Mouse (Mus musculus): ENCODE data around the gene Olfr324. TPM values are rescaled to one million over a fixed set of nuclear protein-coding genes. Genes with fewer than 3 reads are reported as not detected.

Olfr324 gene
- polyA plus RNA-seq, 1 experiment from 2014 or later = not detected

DNA sequence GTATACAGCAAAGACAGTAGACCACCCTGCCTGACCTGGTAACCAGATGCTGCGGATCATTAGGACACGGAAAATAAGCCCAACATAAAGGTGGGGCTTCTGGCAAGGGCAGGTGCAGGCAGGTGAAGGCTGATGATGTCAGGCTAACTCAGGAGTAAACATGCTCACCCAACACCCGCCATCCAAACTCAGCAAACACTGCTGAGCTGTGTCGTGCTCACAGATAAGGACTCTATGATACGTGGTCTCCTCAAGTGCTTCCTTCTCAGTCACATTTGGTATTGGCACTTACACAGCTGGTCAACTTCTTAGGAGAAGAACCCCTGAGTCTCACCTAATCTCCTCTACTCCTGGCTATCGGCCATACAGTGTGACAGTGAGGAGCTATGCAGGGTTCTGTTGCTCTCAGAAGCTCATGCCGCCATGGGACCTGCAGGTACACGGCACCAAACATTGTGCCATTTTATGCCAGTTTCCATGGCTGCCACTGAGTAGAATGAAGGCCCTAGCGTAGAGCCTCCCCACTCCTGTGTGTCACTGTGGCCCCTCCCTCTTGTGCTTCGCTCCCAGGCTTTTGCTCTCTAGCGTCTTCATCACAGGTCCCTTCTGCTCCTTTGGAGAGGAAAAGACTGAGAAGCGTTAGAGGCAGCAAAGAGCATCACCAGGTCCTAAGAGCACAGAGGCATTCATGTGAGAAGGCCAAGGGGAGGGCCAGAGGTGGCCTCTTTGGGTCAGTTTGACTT, 11.4 kb downstream of the Olfr324 start:
- H3K4me1 ChIP-seq = no peaks in the 10 kb centered on the region
- no peaks in the 10 kb centered on the region for H3K36me3 ChIP-seq (replicated peaks)
- no peak overlapping the region for H3K27ac ChIP-seq
- no peak for ATAC-seq (replicated peaks)
- no peak overlapping the region for H3K9ac ChIP-seq
- no peak overlapping the region for H3K4me2 ChIP-seq
- 91% methylated on average over 12 of the region's 12 CpGs for WGBS
- H3K9me3 ChIP-seq = no peaks in the 10 kb centered on the region
- no peaks in the 10 kb centered on the region for H3K27me3 ChIP-seq (replicated peaks)
- no peak overlapping the region for H3K4me3 ChIP-seq

DNA sequence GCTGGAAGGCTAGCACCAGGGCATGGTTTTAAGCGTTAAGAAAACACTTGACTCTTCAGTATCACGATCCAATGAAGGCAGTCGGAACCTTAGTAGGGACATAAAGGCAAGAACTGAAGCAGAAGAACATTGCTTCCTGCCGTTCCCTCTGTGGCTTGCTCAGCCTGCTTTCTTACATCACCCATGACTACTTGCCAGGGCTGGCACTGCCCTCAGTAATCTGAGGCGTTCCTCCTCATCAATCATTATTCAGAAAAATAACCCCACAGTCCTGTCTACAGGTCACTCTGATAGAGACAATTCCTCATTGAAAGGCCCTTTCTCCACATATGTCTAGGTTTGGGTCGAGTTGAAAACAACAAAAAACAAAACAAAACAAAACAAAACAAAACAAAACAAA, 12.1 kb downstream of the Olfr324 start:
- no peaks in the 10 kb centered on the region for H3K36me3 ChIP-seq (replicated peaks)
- 89% methylated on average over 6 of the region's 6 CpGs for WGBS
- ATAC-seq (replicated peaks) = no peak

DNA sequence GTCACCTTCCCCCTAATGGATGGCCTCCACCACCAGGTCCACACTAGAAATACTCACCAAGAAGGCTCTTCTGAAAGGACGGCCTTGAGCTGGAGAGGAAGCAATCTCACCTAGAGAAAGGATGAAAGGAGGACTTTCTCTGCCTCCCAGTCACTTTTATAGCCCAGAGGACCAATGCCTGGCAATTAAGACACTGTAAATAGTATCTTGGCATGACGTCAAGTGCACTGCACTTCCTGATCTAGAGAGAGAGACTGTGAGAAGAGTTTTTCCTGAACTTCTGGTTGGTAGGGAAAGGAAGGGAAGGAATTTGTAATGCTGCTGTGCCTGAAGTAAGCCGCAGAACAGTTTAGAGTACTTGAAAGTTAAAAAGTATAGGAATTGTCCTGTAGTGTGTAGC, 18.4 kb downstream of the Olfr324 start:
- Histone ChIP-seq H3K27ac (no peak overlapping the region), H3K4me2 (no peak overlapping the region), H3K9ac (no peak overlapping the region), H3K36me3 (replicated peaks) (no peaks in the 10 kb centered on the region), H3K4me1 (no peaks in the 10 kb centered on the region), H3K9me3 (no peaks in the 10 kb centered on the region), H3K4me3 (no peak overlapping the region), H3K27me3 (replicated peaks) (no peaks in the 10 kb centered on the region)
- 91% methylated on average over 3 of the region's 3 CpGs for WGBS
- ATAC-seq (replicated peaks) = no peak

More for the DNA sequence above, 12.1 kb downstream of the Olfr324 start:
- Histone ChIP-seq H3K27ac (no peak overlapping the region), H3K4me1 (no peaks in the 10 kb centered on the region), H3K4me2 (no peak overlapping the region), H3K27me3 (replicated peaks) (no peaks in the 10 kb centered on the region), H3K4me3 (no peak overlapping the region), H3K9ac (no peak overlapping the region), H3K9me3 (no peaks in the 10 kb centered on the region)

DNA sequence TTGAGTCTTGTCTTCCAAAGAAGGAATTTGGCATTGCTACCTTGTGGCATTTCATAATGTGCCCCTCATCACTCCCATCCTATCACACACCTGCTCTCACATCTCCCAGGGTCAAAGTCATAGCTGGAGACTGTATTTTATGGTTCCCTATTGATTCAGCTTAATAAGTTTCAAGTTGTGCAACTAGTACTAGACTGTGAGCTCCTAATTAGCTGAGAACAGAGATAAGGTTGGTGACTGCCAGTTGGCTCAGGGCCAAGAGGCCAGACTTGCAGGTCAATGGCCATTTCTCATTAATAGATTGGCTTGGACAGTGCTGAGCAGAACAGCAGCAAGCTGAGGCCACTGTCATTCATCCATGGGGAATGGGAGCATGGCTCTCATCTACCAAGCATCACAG, 19.6 kb downstream of the Olfr324 start:
- no peaks in the 10 kb centered on the region for H3K27me3 ChIP-seq (replicated peaks)
- no peak for ATAC-seq (replicated peaks)

DNA sequence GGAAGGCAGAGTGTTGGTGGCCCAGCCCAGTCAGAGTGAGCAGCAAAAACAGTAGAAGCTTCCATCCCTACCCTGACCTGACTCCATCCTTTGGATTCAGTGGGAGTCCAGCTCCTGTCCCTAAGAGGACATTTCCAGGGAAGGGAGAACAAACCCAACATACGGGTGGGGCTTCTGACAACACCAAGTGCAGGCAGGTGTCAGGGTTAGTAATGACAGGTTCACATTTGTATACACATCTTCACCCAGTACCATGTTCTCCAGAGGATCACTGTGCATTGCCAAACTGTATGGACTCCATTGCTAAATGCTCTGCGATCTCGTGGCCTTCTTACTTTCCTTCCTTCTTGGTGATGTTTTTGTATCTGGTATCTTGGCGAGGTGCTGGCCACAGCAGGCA, 21.1 kb downstream of the Olfr324 start, which contains the start of gene 2210407C18Rik:
Gene 2210407C18Rik, minus strand, starts transcription at position 101 of the 400 bp plus-strand sequence.
- ATAC-seq (replicated peaks) = no peak
- 93% methylated on average over 4 of the region's 4 CpGs for WGBS

More for the DNA sequence above, 19.6 kb downstream of the Olfr324 start:
- no peaks in the 10 kb centered on the region for H3K9me3 ChIP-seq
- H3K4me3 ChIP-seq = no peak overlapping the region
- no peak overlapping the region for H3K4me2 ChIP-seq
- no peaks in the 10 kb centered on the region for H3K36me3 ChIP-seq (replicated peaks)
- H3K27ac ChIP-seq = no peak overlapping the region
- H3K4me1 ChIP-seq = no peaks in the 10 kb centered on the region
- no peak overlapping the region for H3K9ac ChIP-seq

DNA sequence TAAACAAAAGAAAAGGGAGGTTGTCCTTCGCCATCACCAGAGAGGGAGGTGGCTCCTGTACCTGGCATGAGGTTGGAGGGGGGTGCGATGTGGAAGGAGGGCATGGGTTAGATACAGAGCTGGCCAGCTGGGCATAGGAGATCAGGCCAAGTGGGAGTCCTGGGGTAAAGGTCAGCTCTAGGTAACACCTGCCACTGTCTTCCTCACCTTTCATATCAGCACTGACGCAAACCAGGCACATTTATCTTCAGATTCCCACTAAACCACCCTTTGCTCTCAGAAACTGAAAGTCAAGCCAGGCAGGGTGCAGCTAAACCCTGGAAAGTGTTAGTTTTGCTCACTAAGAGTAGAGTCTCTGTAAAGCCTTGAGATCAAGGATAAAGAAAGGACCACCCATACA, 23.5 kb downstream of the Olfr324 start:
- Histone ChIP-seq H3K9me3 (no peaks in the 10 kb centered on the region), H3K4me3 (no peak overlapping the region), H3K27ac (no peak overlapping the region), H3K9ac (no peak overlapping the region), H3K4me1 (no peaks in the 10 kb centered on the region), H3K27me3 (replicated peaks) (no peaks in the 10 kb centered on the region), H3K36me3 (replicated peaks) (no peaks in the 10 kb centered on the region), H3K4me2 (no peak overlapping the region)
- WGBS = 66% methylated on average over 3 of the region's 3 CpGs
- no peak for ATAC-seq (replicated peaks)

More for the DNA sequence above, 21.1 kb downstream of the Olfr324 start, which contains the start of gene 2210407C18Rik:
- Histone ChIP-seq H3K4me3 (no peak within 1 kb of the TSS), H3K4me1 (no peaks in the 10 kb centered on the region), H3K27ac (no peak within 1 kb of the TSS), H3K9ac (no peak within 1 kb of the TSS), H3K27me3 (replicated peaks) (no peaks in the 10 kb centered on the region), H3K9me3 (no peaks in the 10 kb centered on the region), H3K4me2 (no peak within 1 kb of the TSS), H3K36me3 (replicated peaks) (no peaks in the 10 kb centered on the region)

DNA sequence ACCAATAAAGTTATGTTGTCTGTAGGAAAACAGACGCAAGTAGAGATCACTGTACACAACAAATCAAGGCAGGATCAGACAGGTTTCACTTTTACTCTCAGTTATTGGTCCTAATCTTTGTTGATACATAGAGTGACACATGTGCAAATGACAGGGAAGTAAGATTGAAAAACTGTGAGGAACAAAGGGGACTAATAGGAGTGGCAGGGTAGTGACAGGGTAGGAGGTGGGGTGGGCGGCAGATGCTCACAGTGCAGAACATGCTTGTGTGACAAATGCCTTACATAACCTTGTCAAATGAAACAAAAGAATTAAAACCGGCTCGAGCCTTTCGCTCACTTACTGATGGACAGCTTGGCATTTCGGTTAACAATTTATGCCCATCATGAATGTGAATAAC, 23.9 kb downstream of the Olfr324 start:
- 55% methylated on average over 6 of the region's 6 CpGs for whole genome bisulfite sequencing

DNA sequence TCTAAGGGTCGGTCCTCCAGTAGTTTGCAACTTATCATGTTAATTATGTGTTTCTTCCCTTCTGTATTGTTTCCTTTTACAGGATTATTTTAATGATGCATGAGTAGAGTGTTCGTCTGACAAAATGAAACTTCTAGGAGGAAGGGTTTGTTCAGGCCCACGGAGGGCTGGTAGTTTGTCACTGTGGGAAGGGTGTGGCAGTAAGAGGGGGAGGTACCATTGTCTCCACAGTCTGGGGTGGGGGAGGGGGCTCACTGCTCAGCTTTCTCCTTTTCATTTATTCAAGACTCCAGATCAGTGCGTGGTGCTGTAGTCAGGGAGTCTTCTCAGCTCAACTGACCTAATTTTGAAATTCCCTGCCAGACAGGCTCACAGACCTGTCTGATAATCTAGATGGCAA, 31.2 kb downstream of the Olfr324 start:
- ATAC-seq (replicated peaks) = no peak
- 53% methylated on average over 4 of the region's 4 CpGs for WGBS
- no peak overlapping the region for H3K4me2 ChIP-seq
- no peak overlapping the region for H3K4me3 ChIP-seq
- H3K4me1 ChIP-seq = no peaks in the 10 kb centered on the region
- no peak overlapping the region for H3K27ac ChIP-seq
- H3K27me3 ChIP-seq (replicated peaks) = no peaks in the 10 kb centered on the region
- H3K9ac ChIP-seq = no peak overlapping the region
- H3K9me3 ChIP-seq = no peaks in the 10 kb centered on the region
- no peaks in the 10 kb centered on the region for H3K36me3 ChIP-seq (replicated peaks)

More for the DNA sequence above, 23.9 kb downstream of the Olfr324 start:
- H3K27ac ChIP-seq = no peak overlapping the region
- ATAC-seq (replicated peaks) = no peak
- no peak overlapping the region for H3K4me3 ChIP-seq
- no peaks in the 10 kb centered on the region for H3K27me3 ChIP-seq (replicated peaks)
- H3K36me3 ChIP-seq (replicated peaks) = no peaks in the 10 kb centered on the region
- no peaks in the 10 kb centered on the region for H3K9me3 ChIP-seq
- H3K4me2 ChIP-seq = no peak overlapping the region
- no peak overlapping the region for H3K9ac ChIP-seq
- H3K4me1 ChIP-seq = no peaks in the 10 kb centered on the region

DNA sequence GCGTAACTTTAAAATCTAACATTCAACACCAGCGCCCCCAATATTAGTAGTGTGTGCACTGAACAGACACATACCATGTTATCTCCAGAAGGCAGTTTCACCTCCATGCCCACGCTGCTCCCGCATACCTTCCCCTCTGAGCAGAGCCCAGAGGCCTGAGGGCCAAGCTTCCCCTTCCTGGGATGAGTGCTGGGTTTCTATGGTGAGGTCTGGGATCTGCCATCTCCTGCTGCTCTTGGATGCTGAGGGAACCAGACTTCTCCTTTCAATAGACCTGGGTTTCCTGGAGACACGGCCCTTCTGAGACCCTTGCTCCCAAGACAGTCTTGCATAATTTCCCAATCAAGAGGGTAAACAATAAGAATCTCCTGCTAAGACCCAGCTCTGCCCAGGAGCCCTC, 35.5 kb downstream of the Olfr324 start, which contains the start of gene Olfr323:
Gene Olfr323, minus strand, starts transcription at position 101 of the 400 bp plus-strand sequence.
- H3K4me3 ChIP-seq = no peak within 1 kb of the TSS
- H3K27me3 ChIP-seq (replicated peaks) = no peaks in the 10 kb centered on the region
- 73% methylated on average over 5 of the region's 5 CpGs for WGBS
- no peaks in the 10 kb centered on the region for H3K36me3 ChIP-seq (replicated peaks)
- no peak within 1 kb of the TSS for H3K4me2 ChIP-seq
- no peak for ATAC-seq (replicated peaks)
- H3K27ac ChIP-seq = no peak within 1 kb of the TSS
- H3K9ac ChIP-seq = no peak within 1 kb of the TSS
- H3K9me3 ChIP-seq = no peaks in the 10 kb centered on the region
- H3K4me1 ChIP-seq = no peaks in the 10 kb centered on the region

DNA sequence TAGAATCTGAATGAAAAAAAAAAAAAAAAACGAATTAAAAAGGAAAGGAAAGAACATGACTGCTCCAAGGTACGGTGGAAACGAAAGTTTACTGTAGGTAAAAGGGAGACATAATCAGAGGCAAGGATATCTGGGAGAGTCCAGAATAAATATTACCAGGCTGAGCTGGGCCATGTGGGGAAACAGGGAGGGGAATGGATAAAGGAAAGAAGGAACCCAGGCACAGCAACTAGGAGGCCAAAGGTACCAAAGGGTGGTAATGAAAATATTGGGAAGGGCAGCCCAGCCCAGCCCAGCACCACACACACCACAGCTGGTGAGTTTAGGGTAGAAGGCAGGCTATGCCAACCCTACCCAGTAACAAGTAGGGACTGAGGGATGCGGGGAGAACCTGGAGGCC, 40.0 kb downstream of the Olfr324 start:
- WGBS = 64% methylated on average over 4 of the region's 4 CpGs
- Histone ChIP-seq H3K9me3 (no peaks in the 10 kb centered on the region), H3K4me1 (no peaks in the 10 kb centered on the region), H3K4me3 (no peak overlapping the region), H3K4me2 (no peak overlapping the region), H3K27me3 (replicated peaks) (no peaks in the 10 kb centered on the region), H3K9ac (no peak overlapping the region), H3K36me3 (replicated peaks) (no peaks in the 10 kb centered on the region), H3K27ac (no peak overlapping the region)
- no peak for ATAC-seq (replicated peaks)

DNA sequence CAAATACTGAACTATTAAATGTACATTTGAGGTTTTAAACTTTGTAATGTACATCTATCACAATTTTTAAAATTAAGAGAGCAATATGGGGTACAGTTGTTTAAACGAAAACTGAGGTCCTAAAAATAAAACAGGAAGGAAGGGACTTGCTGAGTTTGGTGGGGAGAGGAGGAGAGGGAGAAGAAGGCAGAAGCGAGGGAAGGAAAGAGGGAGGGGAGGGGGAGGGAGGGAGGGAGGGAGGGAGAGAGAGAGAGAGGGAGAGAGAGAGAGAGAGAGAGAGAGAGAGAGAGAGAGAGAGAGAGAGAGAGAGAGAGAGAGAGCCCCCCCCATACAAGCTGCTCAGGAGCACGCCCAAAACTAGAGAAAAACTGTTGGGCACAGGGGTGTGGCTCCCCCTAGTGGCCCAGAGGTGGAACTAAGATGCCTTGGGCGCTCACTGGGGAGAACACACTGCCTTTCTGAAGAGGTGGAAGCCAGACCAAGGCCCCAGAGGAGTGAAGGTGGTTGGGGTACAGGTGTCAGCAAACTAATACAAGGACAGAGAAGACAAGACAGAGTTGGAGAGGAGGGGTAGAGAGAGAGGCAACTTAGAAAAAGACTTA, 41.6 kb downstream of the Olfr324 start:
- WGBS = 29% methylated on average over 4 of the region's 4 CpGs
- Histone ChIP-seq H3K36me3 (replicated peaks) (no peaks in the 10 kb centered on the region), H3K4me1 (peaks cover 10% of the 10 kb centered on the region), H3K9me3 (no peaks in the 10 kb centered on the region), H3K4me2 (no peak overlapping the region), H3K27me3 (replicated peaks) (peaks cover 5% of the 10 kb centered on the region; the same call in 1 of the 2 replicates), H3K27ac (no peak overlapping the region), H3K4me3 (no peak overlapping the region), H3K9ac (no peak overlapping the region)
- no peak for ATAC-seq (replicated peaks)

DNA sequence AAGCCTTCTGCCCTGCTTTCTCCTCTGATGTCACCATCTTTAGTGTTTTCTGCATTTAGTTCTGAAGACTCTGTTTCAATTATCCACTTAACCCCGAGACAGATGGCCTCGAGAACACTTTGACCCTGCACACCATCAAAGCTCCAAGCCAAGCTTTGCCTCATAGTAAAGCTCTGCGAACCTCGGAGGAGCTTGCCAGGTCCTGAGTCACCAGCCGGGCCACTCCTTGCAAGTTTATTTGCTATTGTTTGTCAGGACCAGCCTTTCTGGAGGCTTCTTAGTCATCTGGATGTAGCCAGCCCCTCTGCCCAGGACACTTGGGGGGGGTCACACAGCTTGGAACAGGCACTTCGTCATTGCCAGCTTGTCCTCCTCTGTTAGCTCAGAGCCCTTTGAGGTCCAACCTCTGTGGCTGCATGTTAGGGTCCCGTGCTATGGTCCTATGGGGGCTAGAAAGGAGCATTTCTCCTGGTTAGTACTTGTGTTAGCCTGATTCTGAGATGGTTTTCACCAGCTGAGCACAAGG, 43.3 kb downstream of the Olfr324 start:
- no peak overlapping the region for H3K4me2 ChIP-seq
- WGBS = 66% methylated on average over 7 of the region's 7 CpGs
- H3K4me1 ChIP-seq = peaks cover 10% of the 10 kb centered on the region
- H3K27ac ChIP-seq = no peak overlapping the region
- peaks cover 12% of the 10 kb centered on the region; the same call in 1 of the 2 replicates for H3K27me3 ChIP-seq (replicated peaks)
- no peak overlapping the region for H3K4me3 ChIP-seq
- ATAC-seq (replicated peaks) = no peak
- H3K9me3 ChIP-seq = no peaks in the 10 kb centered on the region
- H3K36me3 ChIP-seq (replicated peaks) = no peaks in the 10 kb centered on the region
- H3K9ac ChIP-seq = no peak overlapping the region
